Mouse (Mus musculus) adrenal gland, postnatal 36 days (tissue): ENCODE data around the gene Pou2f3. TPM values are rescaled to one million over a fixed set of nuclear protein-coding genes. Genes with fewer than 3 reads are reported as not detected.

Experiments used
- DNase-seq, 2 experiments: peaks; one replicate each; pipeline ENCODE4 v3.0.0; 2021; ENCODE audit warnings: mixed read lengths in 1 of 2
- total RNA-seq, 2 experiments: library from RNA; stranded (reverse); gene quantifications; 2 replicates each; pipeline ENCODE4 v1.2.3; 2021

Gene Pou2f3
- total RNA-seq, 2 experiments from 2014 or later = not detected

DNA sequence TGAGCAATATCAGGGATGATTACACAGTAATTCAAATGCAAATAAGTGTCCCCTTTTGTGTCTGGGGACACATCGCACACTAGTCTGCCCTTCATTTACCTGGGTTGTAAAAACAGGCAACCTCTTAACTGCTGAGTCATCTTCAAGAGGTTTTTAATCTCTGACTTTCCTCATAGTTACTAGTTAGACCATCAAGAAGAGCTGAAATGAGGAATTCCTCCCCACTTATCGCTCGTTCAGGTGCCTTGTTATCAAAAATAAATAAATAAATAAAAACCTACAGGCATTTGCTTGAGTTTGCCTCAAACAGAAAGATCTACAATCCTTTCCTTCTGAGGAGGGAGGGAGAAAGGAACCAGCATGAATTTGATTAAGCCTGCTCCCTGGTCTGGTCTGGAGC, 101.4 kb downstream of the Pou2f3 start:
- no peak for DNase-seq

DNA sequence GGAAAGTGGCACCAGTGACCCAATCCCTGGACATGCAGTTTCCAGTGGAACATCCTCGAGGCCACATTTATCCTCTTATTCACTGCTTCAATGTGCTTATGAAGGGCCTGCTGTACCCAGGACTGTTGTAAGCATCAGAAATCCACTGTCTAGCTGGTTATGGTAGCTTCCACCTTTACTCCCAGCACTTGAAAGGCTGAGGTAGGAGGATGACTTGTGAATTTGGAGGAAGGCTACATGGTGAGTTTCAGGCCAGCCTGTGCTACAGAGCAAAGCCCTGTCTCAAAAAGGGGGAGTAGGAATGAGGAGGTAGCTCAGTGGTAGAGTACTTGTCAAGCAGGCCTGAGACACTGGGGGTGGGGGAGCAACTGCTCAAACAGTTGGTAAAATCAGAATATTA, 102.1 kb downstream of the Pou2f3 start:
- DNase-seq = no peak

DNA sequence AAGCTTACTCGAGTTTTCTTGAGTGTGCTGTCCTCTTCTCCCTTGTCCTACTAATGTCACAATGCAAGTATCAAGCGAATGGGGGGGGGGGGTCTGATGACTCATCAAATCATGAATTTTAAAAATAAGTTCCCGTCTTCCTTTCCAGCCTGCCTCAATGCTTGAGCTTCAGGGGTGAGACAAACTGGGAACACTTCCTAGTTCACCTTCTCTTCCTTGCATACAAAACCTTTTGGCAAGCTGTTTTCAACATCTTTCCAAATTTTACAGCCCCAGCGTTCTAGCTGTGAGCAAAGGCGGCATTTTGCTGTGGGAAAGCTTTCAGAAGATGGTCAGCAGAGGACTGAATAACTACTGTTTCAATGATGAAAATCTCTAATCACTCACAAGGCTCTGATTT, 102.6 kb downstream of the Pou2f3 start:
- DNase-seq = no peak

DNA sequence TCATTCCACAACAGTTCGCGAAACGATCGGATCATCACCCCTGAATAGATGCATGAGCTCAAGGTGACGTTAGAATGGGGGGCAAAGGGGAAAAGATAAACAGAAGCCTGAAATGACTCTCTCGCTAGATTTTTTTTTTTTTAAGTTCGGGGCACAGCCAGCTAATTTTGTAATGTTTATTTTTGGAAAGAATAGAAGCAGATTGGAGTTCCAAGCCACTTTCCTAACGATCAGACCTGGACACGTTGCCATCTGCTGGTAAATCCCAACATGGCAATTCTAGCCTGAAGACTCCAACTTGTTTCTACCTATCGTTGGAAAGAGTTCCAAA, 103.0 kb downstream of the Pou2f3 start, which contains the start of gene Arhgef12:
TSS of gene Arhgef12 (minus strand) at position 53 of the 331 bp plus-strand sequence.
- DNase-seq = peak; percentile 57 to 71

DNA sequence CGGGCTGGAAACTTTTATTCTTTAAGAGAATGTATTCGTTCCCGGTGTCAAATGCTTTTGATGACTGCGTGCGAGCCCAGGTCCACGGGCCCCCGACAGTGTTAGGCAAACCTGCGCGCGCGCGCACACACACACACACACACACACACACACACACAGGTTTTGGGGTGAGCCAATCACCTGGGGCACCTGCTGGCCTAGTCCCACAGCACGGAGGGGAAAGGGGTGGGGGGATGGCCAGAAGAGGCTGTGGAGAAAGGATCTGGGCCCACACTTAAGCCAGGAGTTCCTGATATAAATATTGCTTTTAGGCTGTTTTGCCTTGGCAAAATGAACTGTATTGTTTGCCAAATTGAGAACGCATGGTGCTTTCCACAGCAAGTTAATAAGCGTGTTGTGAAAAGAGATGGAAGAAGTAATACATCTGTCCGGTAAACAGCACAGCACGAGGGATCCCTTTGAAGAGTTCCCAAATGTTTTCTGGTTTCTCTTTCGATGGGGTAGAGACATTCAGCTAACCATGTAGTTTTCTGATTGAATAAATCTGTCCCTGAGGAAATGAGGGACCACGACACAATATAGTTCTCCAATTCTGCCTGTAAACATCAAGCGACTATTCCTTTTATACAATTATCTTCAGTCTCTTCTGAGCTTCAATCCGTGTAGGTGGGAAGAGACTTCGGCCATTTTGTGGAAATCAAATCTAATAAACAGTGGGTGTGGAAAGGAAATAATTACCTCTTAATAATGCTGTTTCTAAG, 103.6 kb downstream of the Pou2f3 start:
- DNase-seq = peak; percentile 26 to 62

DNA sequence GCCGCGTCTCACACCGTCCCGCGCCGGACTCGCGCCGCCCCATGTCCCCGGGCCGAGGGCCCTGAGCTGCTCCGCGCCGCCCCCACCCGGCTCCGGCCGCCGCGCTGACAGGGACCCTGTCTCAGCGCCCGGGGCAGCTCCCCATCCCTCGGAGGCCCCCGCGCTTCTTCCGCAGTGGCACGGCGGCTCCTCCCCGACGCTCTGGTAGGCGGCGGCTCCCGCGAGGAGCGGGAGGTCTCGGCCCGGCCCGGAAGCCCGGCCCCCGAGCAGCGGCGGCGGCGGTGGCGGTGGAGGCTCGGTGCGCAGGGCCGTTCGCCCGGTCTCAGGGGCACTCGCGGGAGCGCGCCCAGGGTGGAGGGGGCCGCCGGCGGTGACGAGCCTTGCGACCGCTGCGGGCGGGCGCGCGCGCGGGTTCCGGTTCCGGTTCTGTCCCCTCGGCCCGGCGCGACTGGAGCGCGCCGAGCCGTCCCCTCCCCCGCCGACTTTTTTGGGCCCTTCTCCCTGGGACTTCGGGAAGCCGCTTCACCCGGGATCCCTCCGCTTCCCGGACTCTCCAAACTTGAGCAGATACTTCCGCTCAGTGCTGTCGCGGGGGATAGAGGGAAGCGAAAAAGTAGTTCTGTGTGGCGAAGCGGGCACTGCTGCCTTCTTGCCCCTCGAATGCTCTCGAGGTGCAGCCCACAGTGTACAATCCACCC, 104.4 kb downstream of the Pou2f3 start:
- peak; percentile 96 to 98 for DNase-seq

DNA sequence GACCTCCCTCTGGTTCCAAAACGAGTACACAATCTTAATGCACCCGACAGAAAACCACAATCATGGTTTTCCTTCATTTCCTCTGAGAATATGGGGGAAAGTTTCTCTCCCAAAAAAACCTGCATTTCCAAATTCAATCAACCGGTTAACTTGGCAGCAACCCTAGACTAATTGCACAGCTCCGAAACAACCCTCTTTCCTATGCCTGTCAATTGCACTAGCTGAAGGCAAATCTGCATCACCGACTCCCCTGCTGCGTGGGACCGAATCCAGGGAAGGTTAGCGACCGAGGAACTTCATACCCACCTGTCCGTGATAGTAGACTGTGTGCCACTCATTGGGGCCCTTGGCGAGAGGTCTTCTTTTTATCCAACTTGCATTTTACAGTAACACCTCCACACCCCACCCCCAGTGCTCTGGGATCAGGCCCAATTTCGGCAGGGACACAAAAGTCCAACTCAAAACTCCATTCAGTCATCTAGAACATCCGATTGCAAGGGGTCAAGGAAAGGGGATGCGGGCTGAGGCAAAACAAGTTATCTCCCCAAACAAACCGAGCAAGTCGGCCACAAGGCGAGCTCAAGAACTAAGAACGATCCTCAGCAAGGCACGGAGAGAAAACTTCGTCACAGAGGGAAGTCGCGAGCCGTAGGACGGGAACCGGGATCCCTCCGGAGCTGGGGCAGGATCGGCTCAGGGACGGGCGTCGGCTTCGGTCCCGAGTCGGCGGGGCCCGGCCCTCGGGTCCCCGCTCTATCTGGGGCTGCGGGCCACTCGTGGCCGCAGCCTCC, 105.1 kb downstream of the Pou2f3 start:
- DNase-seq = peak; percentile 38 to 69

DNA sequence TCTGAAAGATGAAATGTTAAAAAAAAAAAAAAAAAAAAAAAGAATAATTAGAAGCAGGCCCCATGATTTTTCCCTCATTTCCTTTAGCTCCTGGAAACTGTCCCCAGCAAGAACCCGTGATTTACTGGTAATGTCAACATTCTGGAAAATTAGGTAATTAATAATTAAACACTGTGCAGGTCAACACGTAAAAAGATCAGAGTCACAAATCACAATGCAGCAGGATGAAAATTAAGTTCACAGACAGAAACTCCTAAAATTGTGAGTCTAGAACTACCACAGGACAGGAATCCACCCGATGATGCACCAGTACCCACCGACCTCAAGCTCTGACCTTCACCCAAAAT, 105.7 kb downstream of the Pou2f3 start:
- DNase-seq = peak in 1 of 2 experiments; percentile 53

DNA sequence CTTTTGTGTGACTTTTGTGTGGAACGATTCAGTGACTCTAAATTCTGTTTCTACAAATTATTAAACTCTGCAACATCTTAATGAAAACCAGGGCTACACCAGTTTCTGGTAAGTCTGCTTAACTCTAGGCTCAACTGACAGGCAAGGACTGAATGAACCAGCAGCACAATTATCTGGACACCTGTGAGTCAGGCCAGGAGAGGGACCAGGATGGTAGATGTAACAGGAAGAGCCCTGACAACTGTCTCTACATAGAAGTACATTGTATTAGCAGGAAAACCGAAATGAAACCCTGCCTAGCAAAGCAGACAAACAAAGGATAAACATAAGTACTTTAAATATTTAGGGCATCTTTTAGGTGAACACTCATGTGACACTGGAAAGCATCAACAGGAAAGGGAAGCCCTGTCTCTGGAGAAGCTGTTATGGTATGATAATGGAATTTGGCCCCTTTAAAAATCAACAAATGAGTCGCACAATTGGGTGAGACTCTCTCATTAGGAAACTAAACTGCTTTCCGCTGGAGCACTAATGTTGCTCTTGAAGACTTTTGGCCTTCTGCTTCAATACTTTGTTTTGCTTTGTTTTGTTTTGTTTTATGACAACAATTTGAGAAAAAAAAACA, 106.4 kb downstream of the Pou2f3 start:
- no peak for DNase-seq

DNA sequence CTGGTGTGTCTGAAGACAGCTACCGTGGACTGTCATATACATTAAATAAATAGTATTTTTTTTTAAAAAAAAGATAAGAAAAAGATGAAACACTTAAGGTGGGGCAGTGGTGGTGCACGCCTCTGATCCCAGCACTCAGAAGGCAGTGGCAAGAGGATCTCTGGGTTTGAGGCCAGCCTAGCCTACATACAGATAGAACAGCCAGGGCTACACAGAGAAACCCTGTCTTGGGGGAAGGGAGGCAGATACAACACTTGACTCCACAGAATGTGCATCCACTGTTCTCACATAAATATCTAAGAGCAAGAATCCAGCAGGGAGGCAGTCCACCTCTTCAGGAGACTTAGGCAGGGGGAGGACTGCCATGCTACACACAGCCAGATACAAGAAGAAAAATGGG, 107.2 kb downstream of the Pou2f3 start:
- no peak for DNase-seq

DNA sequence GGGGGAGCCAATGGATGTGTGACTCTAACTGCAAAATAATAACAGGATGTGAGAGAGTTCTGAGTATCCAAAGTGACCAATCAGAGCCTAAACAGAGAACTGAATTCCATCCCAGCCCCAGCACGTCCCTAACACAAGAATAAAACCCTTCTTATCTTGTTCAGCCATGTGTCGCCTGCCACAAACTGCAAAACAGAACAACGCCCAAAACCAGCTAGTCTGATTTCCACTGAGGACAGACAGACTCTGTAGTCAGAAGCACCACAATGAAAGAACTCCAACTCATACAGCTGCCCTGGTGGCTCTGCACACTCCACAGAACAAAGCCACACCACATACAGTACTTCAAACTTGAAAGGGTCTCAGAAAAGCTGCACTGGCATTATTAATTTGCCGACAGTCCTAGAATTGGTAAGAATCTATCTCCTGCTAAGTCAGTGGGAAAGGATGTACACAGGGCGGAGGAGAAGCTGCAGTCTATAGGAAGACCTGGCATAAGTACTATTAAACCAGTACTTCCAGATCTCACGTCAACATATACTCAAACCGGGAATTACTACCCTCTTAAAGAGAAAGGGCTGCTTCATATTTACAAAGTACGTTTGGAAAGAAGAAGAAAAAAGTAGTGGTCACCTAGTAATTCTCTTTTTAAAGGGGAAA, 108.1 kb downstream of the Pou2f3 start:
- DNase-seq = no peak

DNA sequence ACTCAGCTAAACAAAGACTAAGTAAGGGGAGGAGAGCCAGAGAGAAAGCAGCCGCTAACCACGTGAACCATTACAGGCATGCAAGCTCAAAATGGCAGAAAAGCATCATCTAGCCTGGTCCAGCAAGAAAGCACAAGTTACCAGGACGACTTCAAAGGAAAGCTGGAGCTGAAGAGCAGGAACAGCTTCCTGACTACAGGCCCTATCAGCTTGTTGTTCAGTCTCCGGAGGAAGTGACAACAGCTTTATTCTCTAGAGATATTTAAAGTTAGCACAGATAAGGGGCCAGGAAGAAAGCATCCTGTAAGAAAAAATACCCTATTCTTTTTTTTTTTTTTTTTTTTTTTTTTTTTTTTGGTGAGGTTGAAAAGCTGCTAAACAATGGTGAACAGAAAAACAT, 111.2 kb downstream of the Pou2f3 start:
- DNase-seq = no peak

DNA sequence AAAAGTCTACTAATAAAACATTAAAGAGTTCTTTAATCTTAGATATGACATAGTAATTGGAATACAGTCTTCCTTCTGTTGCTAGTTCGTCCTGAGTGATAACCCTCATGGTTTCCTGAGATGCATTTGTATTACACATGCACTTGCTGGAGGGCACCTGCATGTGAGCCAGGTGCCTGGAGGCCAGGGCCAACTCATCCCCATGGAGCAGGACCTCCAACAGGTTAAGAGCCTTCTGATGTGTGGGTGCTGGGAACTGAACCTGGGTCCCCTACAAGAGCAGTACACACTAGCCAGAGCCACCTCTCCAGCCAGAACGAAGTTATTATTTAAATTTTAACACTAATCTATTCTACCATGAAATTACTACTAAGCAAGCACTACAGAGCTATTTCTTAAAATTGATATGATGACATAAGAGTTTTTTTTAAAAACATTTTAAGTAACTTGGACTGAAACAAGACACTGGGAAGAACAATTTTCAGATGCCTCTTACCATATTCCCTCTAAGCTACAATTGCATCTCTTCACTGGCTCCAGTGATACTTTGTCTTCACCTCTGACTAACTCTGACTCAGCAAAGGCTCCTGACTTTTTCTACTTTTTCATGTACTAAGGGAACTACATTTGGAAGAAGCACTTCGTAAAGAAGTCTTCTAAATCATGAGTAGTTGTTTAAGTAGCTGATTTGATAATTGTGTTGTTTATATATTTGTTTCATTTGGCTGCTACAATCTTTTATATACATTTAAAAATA, 112.2 kb downstream of the Pou2f3 start:
- DNase-seq = no peak

DNA sequence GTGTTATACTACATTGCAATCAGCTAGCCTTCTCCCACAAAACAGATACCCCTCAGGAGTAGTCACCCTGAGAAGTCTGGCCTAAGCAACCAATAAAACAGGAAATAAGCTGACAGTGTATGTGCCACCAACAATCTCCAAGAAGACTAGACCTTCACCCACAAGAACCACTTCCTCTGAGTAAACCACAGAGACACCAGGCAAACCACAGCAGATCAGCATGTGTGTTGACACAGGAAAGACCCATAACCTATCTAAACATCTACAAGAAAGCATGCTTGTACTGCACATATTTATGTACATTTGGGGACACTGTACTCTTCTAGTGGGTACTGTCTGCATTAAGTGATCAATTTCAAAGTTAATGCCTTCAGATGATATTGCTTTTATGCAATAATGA, 113.8 kb downstream of the Pou2f3 start:
- DNase-seq = no peak

DNA sequence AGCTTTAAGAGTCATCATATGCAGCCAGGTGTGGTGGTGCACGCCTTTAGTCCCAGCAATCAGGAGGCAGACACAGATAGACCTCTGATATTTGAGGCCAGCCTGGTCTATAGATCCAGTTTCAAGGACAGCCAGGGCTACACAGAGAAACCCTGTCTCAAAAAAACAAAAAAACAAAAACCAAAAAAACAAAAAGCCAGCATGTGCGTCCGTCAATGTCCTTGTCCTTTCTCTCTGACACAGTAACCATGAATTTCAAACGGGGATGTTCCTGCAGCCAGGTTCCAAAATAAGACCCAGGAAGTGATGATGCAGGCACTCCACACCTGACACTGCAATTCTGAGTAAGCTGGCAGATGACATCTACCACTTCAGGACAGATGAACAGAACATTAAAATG, 115.3 kb downstream of the Pou2f3 start:
- no peak for DNase-seq

DNA sequence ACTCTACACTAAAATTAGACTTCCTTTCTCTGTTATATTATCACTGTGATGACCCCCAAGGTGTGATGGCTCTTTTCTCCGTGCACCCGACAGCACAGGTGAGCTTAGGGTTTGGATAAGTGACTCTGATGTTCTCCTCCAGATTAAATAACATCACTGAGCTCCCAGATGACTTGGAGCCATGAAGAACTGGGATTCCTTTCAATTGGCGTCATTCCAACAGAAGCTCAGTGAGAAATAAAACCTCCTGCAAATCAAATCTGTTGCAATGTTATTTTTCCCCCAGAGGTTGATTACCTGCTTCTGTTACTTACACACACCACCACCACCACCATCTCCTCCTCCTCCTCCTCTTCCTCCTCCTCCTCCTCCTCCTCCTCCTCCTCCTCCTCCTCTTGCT, 116.4 kb downstream of the Pou2f3 start:
- peak in 1 of 2 experiments; percentile 32 for DNase-seq

DNA sequence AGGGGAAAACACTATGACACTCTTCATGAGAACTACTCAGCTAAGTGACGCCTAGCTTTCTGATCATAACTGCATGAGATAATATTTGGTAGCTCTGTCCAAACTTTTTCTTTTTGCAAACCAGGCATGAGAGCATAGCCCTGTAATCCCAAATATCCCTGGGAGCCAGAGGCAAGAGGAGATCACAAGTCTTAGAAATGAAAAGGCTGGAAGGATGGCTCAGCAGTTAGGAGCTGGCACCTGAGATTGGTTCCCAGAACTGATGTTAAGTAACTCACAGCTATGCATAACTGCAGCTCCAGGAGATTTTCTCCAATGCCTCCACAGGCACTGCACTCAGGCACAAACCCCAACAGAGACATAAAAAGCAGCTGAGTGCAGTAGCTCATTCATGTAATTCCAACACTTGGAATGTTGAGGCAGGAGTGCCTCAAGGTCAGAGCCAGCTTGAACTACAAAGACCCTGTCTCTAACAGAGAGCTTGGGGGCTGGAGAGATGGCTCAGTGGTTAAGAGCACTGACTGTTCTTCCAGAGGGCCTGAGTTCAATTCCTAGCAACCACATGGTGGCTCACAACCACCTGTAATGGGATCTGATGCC, 124.4 kb downstream of the Pou2f3 start:
- DNase-seq = no peak

DNA sequence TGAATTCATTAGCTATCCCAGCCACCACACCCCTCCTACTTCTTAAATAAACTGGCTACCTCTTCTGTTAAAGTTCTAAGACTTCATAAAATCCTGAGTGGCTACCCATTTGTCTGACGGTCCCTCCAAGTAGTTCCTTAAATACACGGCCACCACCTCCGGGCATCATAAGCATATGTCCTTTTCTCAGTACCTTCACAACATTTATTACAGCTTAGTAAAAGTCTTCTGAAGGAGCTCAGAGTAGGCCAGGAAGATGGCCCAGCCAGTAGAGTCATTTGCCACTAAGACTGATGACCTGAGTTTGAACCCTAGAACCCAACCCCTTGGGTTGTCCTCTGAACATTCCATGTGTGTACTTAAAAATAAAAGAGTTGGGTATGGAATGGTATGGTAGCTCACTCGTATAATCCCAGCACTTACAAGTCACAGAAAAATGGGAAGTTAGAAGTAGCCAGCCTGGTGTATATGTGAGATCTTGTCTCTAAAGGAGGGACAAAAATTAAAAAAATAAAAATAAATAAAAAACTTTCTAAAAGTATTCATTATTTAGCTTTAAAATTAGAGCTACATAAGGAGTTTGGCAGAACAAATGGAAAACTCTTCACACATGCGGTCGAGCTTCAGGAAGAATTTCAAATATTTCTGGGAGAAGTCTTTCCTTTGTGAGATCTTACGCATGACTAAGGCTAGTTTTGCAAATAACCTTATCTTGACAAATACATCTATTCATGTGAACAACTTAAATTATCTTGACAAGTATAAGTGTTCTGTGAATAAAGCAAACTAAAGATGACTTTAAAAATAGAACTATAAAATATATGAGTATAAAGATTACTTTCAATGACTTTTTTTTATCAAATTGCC, 125.4 kb downstream of the Pou2f3 start:
- no peak for DNase-seq

DNA sequence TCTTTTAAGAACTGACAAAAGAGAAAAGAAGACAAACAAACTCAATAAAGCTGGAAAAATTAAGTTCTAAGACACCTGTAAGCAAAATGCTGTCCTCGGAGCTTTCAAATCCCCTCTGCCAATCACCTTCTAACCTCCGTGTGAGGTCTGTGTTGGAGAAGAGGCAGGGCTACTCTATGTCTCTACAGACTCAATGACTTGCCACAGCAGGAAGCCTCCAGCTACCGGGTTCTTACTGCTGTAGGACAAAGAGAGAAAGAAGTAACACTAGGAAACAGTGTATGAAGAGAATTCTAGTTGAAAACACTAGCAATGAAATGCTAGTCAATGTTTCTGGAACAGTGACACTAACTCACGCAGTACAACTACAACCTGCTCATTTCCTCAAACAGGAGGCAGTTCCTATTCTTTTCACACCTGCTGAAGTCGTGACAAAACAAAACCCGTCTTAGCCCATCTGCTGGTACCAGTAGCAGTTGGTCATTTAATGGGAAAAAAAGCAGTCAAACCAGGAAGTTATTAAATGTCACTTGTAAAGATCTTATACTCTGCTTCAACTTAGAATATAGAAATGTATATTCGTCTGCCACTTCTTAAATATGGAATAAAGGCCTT, 126.6 kb downstream of the Pou2f3 start:
- no peak for DNase-seq
